Comparison of ENCODE assay signal across 42 mouse cellular contexts in genomic region chr13:23094386-23094785, GRCm38 (mm10). TPM values are rescaled to one million over a fixed set of nuclear protein-coding genes. Genes with fewer than 3 reads are reported as not detected.
"Had no signal": no experiment of that assay in that cellular context is flagged by ENCODE, and none has a peak within 500 bp of the region (broad histone marks: within the 10 kb centered on the region; RNA-seq: fewer than 3 reads in every experiment).

No protein-coding gene starts in this region.

- H3K27ac ChIP-seq: gastrocnemius, adult 2 months; heart, adult 2 months; heart, embryonic 13.5 days; heart, embryonic 15.5 days; hindbrain, embryonic 13.5 days; hindbrain, embryonic 15.5 days; hindbrain, postnatal 0 days; kidney, embryonic 15.5 days; kidney, postnatal 0 days; limb, embryonic 13.5 days; limb, embryonic 15.5 days; liver, embryonic 12.5 days; liver, embryonic 14.5 days had no signal

- H3K36me3 ChIP-seq: heart, embryonic 13.5 days; heart, embryonic 15.5 days; hindbrain, embryonic 13.5 days; hindbrain, embryonic 15.5 days; kidney, embryonic 15.5 days; limb, embryonic 13.5 days; limb, embryonic 15.5 days; liver, embryonic 12.5 days had no signal

- H3K4me1 ChIP-seq: heart, embryonic 13.5 days; heart, embryonic 15.5 days; hindbrain, embryonic 13.5 days; hindbrain, embryonic 15.5 days; kidney, embryonic 15.5 days; limb, embryonic 13.5 days; limb, embryonic 15.5 days; liver, embryonic 12.5 days had no signal

- H3K9ac ChIP-seq: heart, embryonic 13.5 days; heart, embryonic 15.5 days; hindbrain, embryonic 13.5 days; hindbrain, embryonic 15.5 days; kidney, embryonic 15.5 days; limb, embryonic 13.5 days; limb, embryonic 15.5 days; liver, embryonic 12.5 days; liver, embryonic 14.5 days had no signal

- H3K27me3 ChIP-seq: heart, embryonic 13.5 days; heart, embryonic 15.5 days; hindbrain, embryonic 13.5 days; hindbrain, embryonic 15.5 days; kidney, embryonic 15.5 days; limb, embryonic 13.5 days; limb, embryonic 15.5 days; liver, embryonic 12.5 days had no signal

- DNase-seq: gastrocnemius, adult 2 months; gastrocnemius, postnatal 14 days; gastrocnemius, postnatal 36 days; heart, adult 11 months; heart, adult 2 months; heart, postnatal 14 days; heart, postnatal 36 days; kidney, adult 11 months; kidney, adult 2 months; kidney, adult 9 months; kidney, postnatal 25 days; kidney, postnatal 4 days; layer of hippocampus, adult 9-11 months; layer of hippocampus, postnatal 36 days; left cerebral cortex, postnatal 4 days had no signal

- H3K4me2 ChIP-seq: heart, embryonic 11.5 days; heart, embryonic 13.5 days; heart, embryonic 15.5 days; hindbrain, embryonic 13.5 days; hindbrain, embryonic 15.5 days; kidney, embryonic 15.5 days; limb, embryonic 13.5 days; limb, embryonic 15.5 days; liver, embryonic 12.5 days had no signal

- ATAC-seq: hindbrain, postnatal 0 days; liver, embryonic 12.5 days had no signal

- H3K9me3 ChIP-seq: heart, embryonic 13.5 days; heart, embryonic 15.5 days; hindbrain, embryonic 13.5 days; hindbrain, embryonic 15.5 days; kidney, embryonic 15.5 days; limb, embryonic 13.5 days; limb, embryonic 15.5 days; liver, embryonic 12.5 days had no signal

- H3K4me3 ChIP-seq: gastrocnemius, adult 2 months; heart, adult 2 months; heart, embryonic 13.5 days; heart, embryonic 15.5 days; hindbrain, embryonic 13.5 days; hindbrain, embryonic 15.5 days; kidney, embryonic 15.5 days; limb, embryonic 13.5 days; limb, embryonic 15.5 days; liver, embryonic 12.5 days had no signal

RNA-seq across cellular contexts. Expression of gene Vmn1r217, which starts 23.6 kb away (rescaled TPM):
- total RNA-seq: gastrocnemius, adult 2 months; gastrocnemius, postnatal 14 days; gastrocnemius, postnatal 36 days; heart, adult 2 months; heart, postnatal 14 days; heart, postnatal 36 days; hematopoietic stem cell, adult 5-6 weeks; hindbrain, postnatal 0 days; layer of hippocampus, adult 18-20 months; layer of hippocampus, adult 8-10 months; layer of hippocampus, postnatal 14 days; layer of hippocampus, postnatal 36 days; left cerebral cortex, adult 18-20 months; left cerebral cortex, adult 8-10 months; left cerebral cortex, postnatal 10 days; left cerebral cortex, postnatal 25 days; left cerebral cortex, postnatal 4 days; liver, adult 2 months had no signal
- polyA plus RNA-seq: frontal cortex, adult 2 months; gonadal fat pad, adult 2 months; heart, adult 2 months; heart, embryonic 11.5 days; heart, embryonic 13.5 days; heart, embryonic 15.5 days; heart, postnatal 0 days; hindbrain, embryonic 11.5 days; hindbrain, embryonic 13.5 days; hindbrain, embryonic 15.5 days; hindbrain, postnatal 0 days; kidney, adult 2 months; kidney, embryonic 15.5 days; kidney, postnatal 0 days; limb, embryonic 11.5 days; limb, embryonic 13.5 days; limb, embryonic 15.5 days; liver, adult 2 months; liver, embryonic 12.5 days; liver, embryonic 14.5 days; liver, embryonic 16.5 days had no signal

RNA-seq across cellular contexts. Expression of gene Vmn1r215, which starts 26.6 kb away (rescaled TPM):
- total RNA-seq: gastrocnemius, adult 2 months; gastrocnemius, postnatal 14 days; gastrocnemius, postnatal 36 days; heart, adult 2 months; heart, postnatal 14 days; heart, postnatal 36 days; hematopoietic stem cell, adult 5-6 weeks; hindbrain, postnatal 0 days; layer of hippocampus, adult 18-20 months; layer of hippocampus, adult 8-10 months; layer of hippocampus, postnatal 14 days; layer of hippocampus, postnatal 36 days; left cerebral cortex, adult 18-20 months; left cerebral cortex, adult 8-10 months; left cerebral cortex, postnatal 10 days; left cerebral cortex, postnatal 25 days; left cerebral cortex, postnatal 4 days; liver, adult 2 months had no signal
- polyA plus RNA-seq: frontal cortex, adult 2 months; gonadal fat pad, adult 2 months; heart, adult 2 months; heart, embryonic 11.5 days; heart, embryonic 13.5 days; heart, embryonic 15.5 days; heart, postnatal 0 days; hindbrain, embryonic 11.5 days; hindbrain, embryonic 13.5 days; hindbrain, embryonic 15.5 days; hindbrain, postnatal 0 days; kidney, adult 2 months; kidney, embryonic 15.5 days; kidney, postnatal 0 days; limb, embryonic 11.5 days; limb, embryonic 13.5 days; limb, embryonic 15.5 days; liver, adult 2 months; liver, embryonic 12.5 days; liver, embryonic 14.5 days; liver, embryonic 16.5 days had no signal

RNA-seq across cellular contexts. Expression of gene Vmn1r218, which starts 38.6 kb away (rescaled TPM):
- total RNA-seq: gastrocnemius, adult 2 months; gastrocnemius, postnatal 14 days; gastrocnemius, postnatal 36 days; heart, adult 2 months; heart, postnatal 14 days; heart, postnatal 36 days; hematopoietic stem cell, adult 5-6 weeks; hindbrain, postnatal 0 days; layer of hippocampus, adult 18-20 months; layer of hippocampus, postnatal 14 days; layer of hippocampus, postnatal 36 days; left cerebral cortex, adult 18-20 months; left cerebral cortex, adult 8-10 months; left cerebral cortex, postnatal 10 days; left cerebral cortex, postnatal 25 days; left cerebral cortex, postnatal 4 days; liver, adult 2 months had no signal
- polyA plus RNA-seq: frontal cortex, adult 2 months; gonadal fat pad, adult 2 months; heart, adult 2 months; heart, embryonic 11.5 days; heart, embryonic 13.5 days; heart, embryonic 15.5 days; heart, postnatal 0 days; hindbrain, embryonic 11.5 days; hindbrain, embryonic 13.5 days; hindbrain, embryonic 15.5 days; hindbrain, postnatal 0 days; kidney, adult 2 months; kidney, embryonic 15.5 days; kidney, postnatal 0 days; limb, embryonic 11.5 days; limb, embryonic 13.5 days; limb, embryonic 15.5 days; liver, adult 2 months; liver, embryonic 12.5 days; liver, embryonic 14.5 days; liver, embryonic 16.5 days had no signal
